Mouse (Mus musculus) limb, embryonic 15.5 days (tissue): Measurements from ENCODE around the gene Usp4. TPM values are rescaled to one million over a fixed set of nuclear protein-coding genes. Genes with fewer than 3 reads are reported as not detected.
"Not testable (repeated sequence)": the region's sequence is repeated elsewhere in the genome, so short reads cannot be mapped to it uniquely, and the experiment has no call there.

Experiments
- ATAC-seq: fragments of 200-750 bp; cut with Nextera tagmentation; 2 replicates; pipeline ENCODE4 v1.8.0; 2017; ENCODE audit warnings: low read depth, moderate TSS enrichment; ENCODE audit not compliant: insufficient number of reproducible peaks, low FRiP score, low TSS enrichment
- H3K27ac ChIP-seq: fragments of 300-500 bp; sonication (generic); 2 replicates; pipeline ENCODE4 v1.5.1; 2015; ENCODE audit warnings: moderate library complexity, mild to moderate bottlenecking, inconsistent platforms
- H3K27me3 ChIP-seq: fragments of 300-500 bp; sonication (generic); 2 replicates; pipeline ENCODE4 v1.6.1; 2015; ENCODE audit warnings: inconsistent platforms
- H3K36me3 ChIP-seq: fragments of 300-500 bp; sonication (generic); 2 replicates; pipeline ENCODE4 v1.6.1; 2015; ENCODE audit warnings: inconsistent platforms
- H3K4me1 ChIP-seq: fragments of 300-500 bp; sonication (generic); 2 replicates; pipeline ENCODE4 v1.6.1; 2015; ENCODE audit warnings: inconsistent platforms
- H3K4me2 ChIP-seq: fragments of 300-500 bp; sonication (generic); 2 replicates; pipeline ENCODE4 v1.6.1; 2015; ENCODE audit warnings: mild to moderate bottlenecking, inconsistent platforms
- H3K4me3 ChIP-seq: fragments of 300-500 bp; sonication (generic); 2 replicates; pipeline ENCODE4 v1.5.1; 2015; ENCODE audit warnings: mild to moderate bottlenecking, inconsistent platforms
- H3K9ac ChIP-seq: fragments of 300-500 bp; sonication (generic); 2 replicates; pipeline ENCODE4 v1.6.1; 2015; ENCODE audit warnings: inconsistent platforms
- H3K9me3 ChIP-seq: fragments of 300-500 bp; sonication (generic); 2 replicates; pipeline ENCODE4 v1.6.1; 2016; ENCODE audit warnings: inconsistent platforms
- WGBS: fragments of 180-500 bp; shearing (Covaris S2); methylation state at CpG from one replicate; pipeline ENCODE4 v1.1.7; 2015; 5-methylcytosine and 5-hydroxymethylcytosine counted together
- polyA plus RNA-seq: library from polyadenylated mRNA; unstranded; fragments of >200 nt; fragmentation: Nextera tagmentation; extraction: Ambion mirVana; gene quantifications from 2 replicates; pipeline ENCODE4 v1.2.1, GENCODE M21; 2015

Gene Usp4
- 99.6 and 108 TPM in 2 replicates for polyA plus RNA-seq

GRCm38 (mm10) chr9:108347540-108348289 is at the start of gene Usp4:
TSS of gene Usp4 (plus strand) at chr9:108347853.
- Histone ChIP-seq H3K9ac (peak within 1 kb of the TSS; percentile 80), H3K27ac (peak within 1 kb of the TSS; percentile 96), H3K36me3 (peaks cover 25% of the 10 kb centered on the region), H3K4me3 (peak within 1 kb of the TSS; percentile 93), H3K4me2 (peak within 1 kb of the TSS; percentile 59), H3K4me1 (peaks cover 13% of the 10 kb centered on the region), H3K27me3 (no peaks in the 10 kb centered on the region), H3K9me3 (no peaks in the 10 kb centered on the region)
- peak; percentile 93 for ATAC-seq
- WGBS = under 1% methylated on average over 64 of the region's 75 CpGs

GRCm38 (mm10) chr9:108301853-108302252 is 45.8 kb upstream of the Usp4 start:
- H3K27ac ChIP-seq = no peak overlapping the region
- H3K36me3 ChIP-seq = peaks cover 33% of the 10 kb centered on the region

GRCm38 (mm10) chr9:108304716-108305115 is 42.9 kb upstream of the Usp4 start:
- WGBS = 91% methylated on average over 4 of the region's 4 CpGs
- H3K9ac ChIP-seq = peak overlapping the region; percentile 82
- 0 out of 2 replicates have a peak overlapping the region, but pooled peaks have one; percentile 100 for H3K27ac ChIP-seq
- H3K4me1 ChIP-seq = peaks cover 19% of the 10 kb centered on the region
- H3K36me3 ChIP-seq = peaks cover 33% of the 10 kb centered on the region
- peak overlapping the region; percentile 83 for H3K4me2 ChIP-seq
- H3K27me3 ChIP-seq = no peaks in the 10 kb centered on the region
- H3K9me3 ChIP-seq = no peaks in the 10 kb centered on the region
- peak overlapping the region; percentile 89 for H3K4me3 ChIP-seq
- no peak for ATAC-seq

More at GRCm38 (mm10) chr9:108301853-108302252, 45.8 kb upstream of the Usp4 start:
- Histone ChIP-seq H3K4me2 (no peak overlapping the region), H3K4me3 (no peak overlapping the region), H3K9me3 (no peaks in the 10 kb centered on the region), H3K4me1 (peaks cover 8% of the 10 kb centered on the region), H3K9ac (no peak overlapping the region), H3K27me3 (no peaks in the 10 kb centered on the region)
- 76% methylated on average over 3 of the region's 3 CpGs for WGBS
- ATAC-seq = no peak

- Histone ChIP-seq H3K27me3 (no peaks in the 10 kb centered on the region), H3K27ac (peak overlapping the region; percentile 100), H3K4me3 (peak overlapping the region; percentile 89), H3K9me3 (no peaks in the 10 kb centered on the region), H3K9ac (peak overlapping the region; percentile 82), H3K36me3 (peaks cover 33% of the 10 kb centered on the region), H3K4me2 (peak overlapping the region; percentile 83), H3K4me1 (peaks cover 19% of the 10 kb centered on the region)
- ATAC-seq = no peak
- WGBS = 0% methylated on average over 1 of the region's 1 CpGs
Observed at GRCm38 (mm10) chr9:108305170-108305569, 42.5 kb upstream of the Usp4 start.

GRCm38 (mm10) chr9:108305629-108306520 is 41.8 kb upstream of the Usp4 start, which contains the start of the genes Rhoa and Tcta:
TSS of gene Rhoa (plus strand) at chr9:108306129.
TSS of gene Tcta (minus strand) at chr9:108306160.
- Histone ChIP-seq H3K36me3 (peaks cover 27% of the 10 kb centered on the region), H3K4me3 (peak within 1 kb of the TSS; percentile 89), H3K4me2 (peak within 1 kb of the TSS; percentile 83), H3K4me1 (peaks cover 19% of the 10 kb centered on the region), H3K27ac (peak within 1 kb of the TSS; percentile 100), H3K27me3 (no peaks in the 10 kb centered on the region), H3K9me3 (no peaks in the 10 kb centered on the region), H3K9ac (peak within 1 kb of the TSS; percentile 97)
- WGBS = under 1% methylated on average over 79 of the region's 81 CpGs
- ATAC-seq = peak; percentile 97

GRCm38 (mm10) chr9:108306571-108306980 is 41.1 kb upstream of the Usp4 start:
- WGBS = under 1% methylated on average over 51 of the region's 51 CpGs
- Histone ChIP-seq H3K36me3 (peaks cover 24% of the 10 kb centered on the region), H3K4me1 (peaks cover 22% of the 10 kb centered on the region), H3K27ac (peak overlapping the region; percentile 100), H3K9ac (peak overlapping the region; percentile 97), H3K9me3 (no peaks in the 10 kb centered on the region), H3K4me2 (peak overlapping the region; percentile 65), H3K4me3 (peak overlapping the region; percentile 89), H3K27me3 (no peaks in the 10 kb centered on the region)
- peak; percentile 73 for ATAC-seq

GRCm38 (mm10) chr9:108307021-108307807 is 40.4 kb upstream of the Usp4 start:
- Histone ChIP-seq H3K9ac (peak overlapping the region; percentile 97), H3K4me1 (peaks cover 26% of the 10 kb centered on the region), H3K27me3 (no peaks in the 10 kb centered on the region), H3K4me2 (peak overlapping the region; percentile 65), H3K27ac (peak overlapping the region; percentile 100), H3K4me3 (peak overlapping the region; percentile 89), H3K36me3 (peaks cover 20% of the 10 kb centered on the region), H3K9me3 (no peaks in the 10 kb centered on the region)
- ATAC-seq = no peak
- 7% methylated on average over 12 of the region's 12 CpGs for WGBS

- 56% methylated on average over 2 of the region's 2 CpGs for WGBS
- no peak for ATAC-seq
Observed at GRCm38 (mm10) chr9:108308141-108308540, 39.5 kb upstream of the Usp4 start.

GRCm38 (mm10) chr9:108317572-108317971 is 30.1 kb upstream of the Usp4 start:
- Histone ChIP-seq H3K27me3 (no peaks in the 10 kb centered on the region), H3K4me1 (0 out of 2 replicates have a peak, but pooled peaks cover 2% of the 10 kb centered on the region), H3K4me3 (no peak overlapping the region), H3K9ac (no peak overlapping the region), H3K9me3 (no peaks in the 10 kb centered on the region), H3K27ac (no peak overlapping the region), H3K36me3 (peaks cover 24% of the 10 kb centered on the region), H3K4me2 (no peak overlapping the region)
- WGBS = 92% methylated on average over 3 of the region's 3 CpGs
- ATAC-seq = no peak

More at GRCm38 (mm10) chr9:108308141-108308540, 39.5 kb upstream of the Usp4 start:
- H3K9me3 ChIP-seq = no peaks in the 10 kb centered on the region
- H3K27ac ChIP-seq = no peak overlapping the region
- peak overlapping the region; percentile 89 for H3K4me3 ChIP-seq
- H3K4me2 ChIP-seq = peak overlapping the region; percentile 65
- H3K36me3 ChIP-seq = peaks cover 14% of the 10 kb centered on the region
- no peak overlapping the region for H3K9ac ChIP-seq
- no peaks in the 10 kb centered on the region for H3K27me3 ChIP-seq
- H3K4me1 ChIP-seq = peaks cover 26% of the 10 kb centered on the region

- no peaks in the 10 kb centered on the region for H3K27me3 ChIP-seq
- H3K4me2 ChIP-seq = no peak overlapping the region
- ATAC-seq = no peak
- no peaks in the 10 kb centered on the region for H3K9me3 ChIP-seq
- 0 out of 2 replicates have a peak, but pooled peaks cover 2% of the 10 kb centered on the region for H3K4me1 ChIP-seq
- no peak overlapping the region for H3K9ac ChIP-seq
- no peak overlapping the region for H3K27ac ChIP-seq
- H3K36me3 ChIP-seq = peaks cover 22% of the 10 kb centered on the region
- whole genome bisulfite sequencing = 83% methylated on average over 2 of the region's 2 CpGs
- no peak overlapping the region for H3K4me3 ChIP-seq
Observed at GRCm38 (mm10) chr9:108318462-108318861, 29.2 kb upstream of the Usp4 start.

- not testable (repeated sequence) for H3K9me3 ChIP-seq, H3K4me3 ChIP-seq, H3K4me1 ChIP-seq, H3K9ac ChIP-seq, H3K27ac ChIP-seq, H3K4me2 ChIP-seq, ATAC-seq, H3K27me3 ChIP-seq
- peaks cover 14% of the 10 kb centered on the region for H3K36me3 ChIP-seq
- 91% methylated on average over 7 of the region's 7 CpGs for WGBS
Observed at GRCm38 (mm10) chr9:108322054-108322453, 25.6 kb upstream of the Usp4 start.
